Mouse (Mus musculus): ENCODE results near the gene Celf6. TPM values are rescaled to one million over a fixed set of nuclear protein-coding genes. Genes with fewer than 3 reads are reported as not detected.

Celf6 gene
- polyA plus RNA-seq, 1 experiment from 2014 or later: 0.51 TPM

GRCm38 (mm10) chr9:59649911-59650310, 72.2 kb downstream of the Celf6 start:
- WGBS: 95% methylated on average over 4 of the region's 4 CpGs
- no peaks in the 10 kb centered on the region for H3K9me3 ChIP-seq
- H3K4me1 ChIP-seq: no peaks in the 10 kb centered on the region
- peaks cover 24% of the 10 kb centered on the region for H3K36me3 ChIP-seq
- ATAC-seq (ENCODE audit: borderline replicate concordance, extremely low read depth, low FRiP score, low TSS enrichment): no peak
- no peak overlapping the region for H3K4me2 ChIP-seq
- H3K4me3 ChIP-seq: no peak overlapping the region
- no peak overlapping the region for H3K27ac ChIP-seq
- no peak overlapping the region for H3K9ac ChIP-seq
- no peaks in the 10 kb centered on the region for H3K27me3 ChIP-seq

GRCm38 (mm10) chr9:59653371-59653770, 75.7 kb downstream of the Celf6 start:
- 27% methylated on average over 3 of the region's 3 CpGs for WGBS
- H3K4me3 ChIP-seq: no peak overlapping the region

GRCm38 (mm10) chr9:59654450-59654983, 76.8 kb downstream of the Celf6 start:
- Histone ChIP-seq H3K9ac (no peak overlapping the region), H3K4me1 (peaks cover 26% of the 10 kb centered on the region), H3K9me3 (no peaks in the 10 kb centered on the region), H3K27ac (no peak overlapping the region), H3K36me3 (peaks cover 8% of the 10 kb centered on the region; the same call in 1 of the 2 replicates), H3K4me2 (no peak overlapping the region), H3K27me3 (no peaks in the 10 kb centered on the region), H3K4me3 (no peak overlapping the region)
- no peak for ATAC-seq (ENCODE audit: borderline replicate concordance, extremely low read depth, low FRiP score, low TSS enrichment)
- 80% methylated on average over 2 of the region's 2 CpGs for WGBS

More at GRCm38 (mm10) chr9:59653371-59653770, 75.7 kb downstream of the Celf6 start:
- H3K27ac ChIP-seq: no peak overlapping the region
- no peaks in the 10 kb centered on the region for H3K27me3 ChIP-seq
- no peak overlapping the region for H3K4me2 ChIP-seq
- H3K36me3 ChIP-seq: peaks cover 19% of the 10 kb centered on the region
- H3K4me1 ChIP-seq: peaks cover 14% of the 10 kb centered on the region
- no peak overlapping the region for H3K9ac ChIP-seq
- ATAC-seq (ENCODE audit: borderline replicate concordance, extremely low read depth, low FRiP score, low TSS enrichment): no peak
- H3K9me3 ChIP-seq: no peaks in the 10 kb centered on the region

GRCm38 (mm10) chr9:59655958-59656634, 78.4 kb downstream of the Celf6 start, which contains the start of gene Pkm:
Gene Pkm, plus strand, starts transcription at chr9:59656368.
- H3K4me2 ChIP-seq: peak within 1 kb of the TSS; percentile 60
- peaks cover 8% of the 10 kb centered on the region; the same call in 1 of the 2 replicates for H3K36me3 ChIP-seq
- ATAC-seq (ENCODE audit: borderline replicate concordance, extremely low read depth, low FRiP score, low TSS enrichment): peak; percentile 93
- no peaks in the 10 kb centered on the region for H3K27me3 ChIP-seq
- no peaks in the 10 kb centered on the region for H3K9me3 ChIP-seq
- peaks cover 41% of the 10 kb centered on the region for H3K4me1 ChIP-seq
- peak within 1 kb of the TSS; percentile 93 for H3K27ac ChIP-seq
- under 1% methylated on average over 46 of the region's 46 CpGs for WGBS
- H3K4me3 ChIP-seq: peak within 1 kb of the TSS; percentile 73
- peak within 1 kb of the TSS; percentile 83 for H3K9ac ChIP-seq

Other genes starting within 250 kb of the Celf6 start
- 12.6 and 14.3 TPM in 2 replicates for gene Bbs4, start 224.4 kb upstream of the Celf6 start, polyA plus RNA-seq (2015; fragmentation: Nextera tagmentation; extraction: Ambion mirVana)
- gene Arih1, start 91.3 kb upstream of the Celf6 start, polyA plus RNA-seq (2015; fragmentation: Nextera tagmentation; extraction: Ambion mirVana): 13.6 and 15.3 TPM in 2 replicates
- 63.2 and 63.4 TPM in 2 replicates for gene Hexa, start 38.4 kb upstream of the Celf6 start, polyA plus RNA-seq (2015; fragmentation: Nextera tagmentation; extraction: Ambion mirVana)
- gene Tmem202, start 38.1 kb upstream of the Celf6 start, polyA plus RNA-seq (2015; fragmentation: Nextera tagmentation; extraction: Ambion mirVana): 0.20 TPM in 1 of 2 replicates, not detected in the other
- 18.3 and 21.6 TPM in 2 replicates for gene Parp6, start 39.4 kb downstream of the Celf6 start, polyA plus RNA-seq (2015; fragmentation: Nextera tagmentation; extraction: Ambion mirVana)
- gene Pkm, start 78.5 kb downstream of the Celf6 start, polyA plus RNA-seq (2015; fragmentation: Nextera tagmentation; extraction: Ambion mirVana): 1,403 and 1,442 TPM in 2 replicates
- gene Gramd2, start 102.2 kb downstream of the Celf6 start, polyA plus RNA-seq (2015; fragmentation: Nextera tagmentation; extraction: Ambion mirVana): 5.4 and 6.2 TPM in 2 replicates
- 10.0 and 10.1 TPM in 2 replicates for gene Senp8, start 172.8 kb downstream of the Celf6 start, polyA plus RNA-seq (2015; fragmentation: Nextera tagmentation; extraction: Ambion mirVana)
- 13.2 and 13.3 TPM in 2 replicates for gene Myo9a, start 173.0 kb downstream of the Celf6 start, polyA plus RNA-seq (2015; fragmentation: Nextera tagmentation; extraction: Ambion mirVana)

Data from lung, embryonic 15.5 days (tissue).